12 mouse cellular contexts compared by ENCODE assay signal in genomic region chr12:86056976-86057375, GRCm38 (mm10). TPM values are rescaled to one million over a fixed set of nuclear protein-coding genes. Genes with fewer than 3 reads are reported as not detected.
DNase-seq lines count a peak whose midpoint lies in the region.
"Had no signal": no experiment of that assay in that cellular context is flagged by ENCODE, and none has a peak within 500 bp of the region (broad histone marks: within the 10 kb centered on the region; RNA-seq: fewer than 3 reads in every experiment).

No protein-coding gene starts in this region.

- intact Hi-C loops in heart, postnatal 25 days (cut with DNase I): no loop called here

- peak; percentile 20 for DNase-seq in adrenal gland, postnatal 10 days
- no peak for DNase-seq in adrenal gland, adult 2 months
- peak; percentile 14 to 31 for DNase-seq in gastrocnemius, adult 8-10 months (ENCODE audit: low spot score in 2 of 2)
- no peak for DNase-seq in gastrocnemius, postnatal 10 days
- DNase-seq in heart, adult 9 months (ENCODE audit: low spot score in 2 of 2): peak; percentile 39 to 43
- DNase-seq in heart, postnatal 25 days (ENCODE audit: low spot score): no peak
- DNase-seq in skeletal muscle tissue, adult 2 months (ENCODE audit: low read depth, low spot score): peak; percentile 73
- DNase-seq in spleen, adult 12 weeks (ENCODE audit: low spot score): no peak
- DNase-seq: cerebellum, adult 11-12 months; cerebellum, adult 9-10 months; forebrain, postnatal 0 days; kidney, adult 18-20 months had no signal

RNA-seq across cellular contexts. Expression of gene Tgfb3, which starts 21.9 kb away (rescaled TPM):
- 10 to 100 TPM; 15.0 to 16.6 TPM for total RNA-seq in adrenal gland, postnatal 10 days (2021)
- 10 to 100 TPM in 1 of 2 experiments, 1 to 10 TPM in 1; 9.7 to 16.3 TPM for total RNA-seq in adrenal gland, adult 2 months (2021)
- 8.7 TPM in 2 replicates for polyA plus RNA-seq in adrenal gland, adult 2 months (2012; rRNA removed)
- 10 to 100 TPM; 44.0 to 58.3 (median 47.6) TPM for total RNA-seq in gastrocnemius, adult 8-10 months (2022)
- total RNA-seq in gastrocnemius, postnatal 10 days (2021): 10 to 100 TPM; 41.4 to 46.1 TPM
- 10 to 100 TPM; 14.8 to 16.5 TPM for total RNA-seq in heart, postnatal 25 days (2021)

RNA-seq across cellular contexts. Expression of gene Ift43, which starts 25.4 kb away (rescaled TPM):
- total RNA-seq in adrenal gland, postnatal 10 days (2021): 10 to 100 TPM; 25.3 to 25.7 TPM
- total RNA-seq in adrenal gland, adult 2 months (2021): 10 to 100 TPM; 18.3 to 30.3 TPM
- 10.6 and 10.9 TPM in 2 replicates for polyA plus RNA-seq in adrenal gland, adult 2 months (2012; rRNA removed)
- 10 to 100 TPM; 10.5 to 13.4 (median 11.8) TPM for total RNA-seq in gastrocnemius, adult 8-10 months (2022)
- 10 to 100 TPM; 12.2 to 19.2 TPM for total RNA-seq in gastrocnemius, postnatal 10 days (2021)
- total RNA-seq in heart, postnatal 25 days (2021): 10 to 100 TPM; 23.0 to 24.5 TPM

Comparison
In these comparisons a context has a peak if more than half of its experiments do, and no peak if none do; other contexts are left out.
1. DNase-seq: peak in adrenal gland, postnatal 10 days (single experiment), gastrocnemius, adult 8-10 months (2 of 2), heart, adult 9 months (2 of 2) and skeletal muscle tissue, adult 2 months (single experiment); none in adrenal gland, adult 2 months (single experiment), gastrocnemius, postnatal 10 days (single experiment), heart, postnatal 25 days (single experiment) and spleen, adult 12 weeks (single experiment).